Mouse (Mus musculus): ENCODE data around the gene Igf1r. TPM values are rescaled to one million over a fixed set of nuclear protein-coding genes. Genes with fewer than 3 reads are reported as not detected.

The Igf1r gene
- polyA plus RNA-seq, 1 experiment = 30.8 TPM

DNA sequence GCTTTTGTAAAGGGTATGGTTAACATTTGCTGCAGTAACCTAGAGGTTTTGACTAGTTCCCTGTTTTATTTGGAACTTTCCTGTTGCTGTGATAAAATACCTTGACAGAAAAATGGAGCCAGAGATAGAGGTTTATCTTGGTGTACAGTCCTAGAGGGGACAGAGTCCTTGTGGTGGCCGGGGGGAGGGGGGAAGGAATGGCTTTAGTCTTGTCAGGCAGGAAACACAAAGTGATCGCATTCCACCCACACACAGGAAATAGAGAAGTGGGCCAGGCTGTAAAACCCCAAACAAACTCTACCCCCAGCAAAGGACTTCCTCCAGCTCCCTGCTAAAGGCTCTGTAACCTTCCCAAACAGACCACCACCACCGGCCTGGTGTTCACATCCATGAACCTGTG is 211.4 kb downstream of the Igf1r start:
- no peak for DNase-seq (ENCODE audit: low read depth)

DNA sequence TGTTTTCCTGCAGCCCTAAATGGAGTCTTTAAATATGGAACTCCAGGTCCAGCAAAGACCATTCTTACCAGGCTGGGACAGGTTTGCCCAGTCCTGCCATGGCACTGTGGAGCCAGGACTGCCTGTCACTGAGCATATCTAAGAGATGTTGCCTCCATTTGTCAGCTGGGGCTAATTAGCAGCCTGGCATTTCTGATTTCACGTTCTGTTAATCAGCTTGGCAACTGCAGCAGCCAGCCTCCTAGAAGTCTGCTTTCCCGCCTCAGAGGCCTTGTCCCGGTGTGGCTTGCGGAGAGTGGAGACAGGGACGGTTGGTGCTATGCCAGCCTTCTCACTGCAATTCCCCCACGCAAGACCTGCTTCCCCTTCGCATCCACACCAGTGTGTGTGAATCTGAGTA is 220.1 kb downstream of the Igf1r start:
- no peak for DNase-seq (ENCODE audit: low read depth)

DNA sequence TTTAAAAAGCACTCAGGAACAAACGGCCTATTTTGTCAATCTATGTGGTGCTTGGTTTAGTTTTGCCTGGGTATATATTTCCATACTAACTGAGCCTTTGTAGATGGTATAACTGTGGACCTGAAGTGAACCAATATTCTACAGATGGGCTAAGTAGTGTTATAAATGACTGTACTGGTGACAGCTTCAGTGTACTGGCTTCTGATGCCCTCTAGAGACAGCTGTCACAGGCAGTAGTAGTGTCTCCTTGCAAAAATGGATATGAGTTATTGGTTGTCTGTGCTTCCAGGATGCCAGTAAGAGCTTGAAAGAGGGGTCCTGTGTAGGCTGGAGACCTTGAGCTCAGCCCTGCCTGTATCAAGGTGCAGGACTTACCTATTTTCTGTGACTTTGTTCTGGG is 227.0 kb downstream of the Igf1r start:
- DNase-seq (ENCODE audit: low read depth) = no peak

DNA sequence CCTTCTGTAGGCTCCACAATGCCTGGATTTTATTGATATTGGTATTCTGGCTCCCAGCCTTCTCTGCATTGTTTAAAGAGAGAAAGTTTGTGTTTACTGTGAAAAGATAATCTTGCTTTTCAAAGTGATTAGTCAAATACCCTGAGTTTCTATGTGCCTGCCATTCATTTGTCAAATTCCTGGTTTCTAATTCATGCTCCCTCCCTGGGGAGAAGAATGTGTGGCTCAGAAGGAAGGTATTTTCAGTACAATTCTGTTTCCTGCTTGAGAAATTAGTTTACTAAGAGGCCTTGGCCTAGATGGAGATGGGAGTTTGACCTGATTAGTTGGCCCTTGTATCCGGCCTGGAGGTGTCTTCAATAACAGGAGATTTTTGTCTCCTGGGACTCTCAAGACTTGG is 228.5 kb downstream of the Igf1r start:
- no peak for DNase-seq (ENCODE audit: low read depth)

DNA sequence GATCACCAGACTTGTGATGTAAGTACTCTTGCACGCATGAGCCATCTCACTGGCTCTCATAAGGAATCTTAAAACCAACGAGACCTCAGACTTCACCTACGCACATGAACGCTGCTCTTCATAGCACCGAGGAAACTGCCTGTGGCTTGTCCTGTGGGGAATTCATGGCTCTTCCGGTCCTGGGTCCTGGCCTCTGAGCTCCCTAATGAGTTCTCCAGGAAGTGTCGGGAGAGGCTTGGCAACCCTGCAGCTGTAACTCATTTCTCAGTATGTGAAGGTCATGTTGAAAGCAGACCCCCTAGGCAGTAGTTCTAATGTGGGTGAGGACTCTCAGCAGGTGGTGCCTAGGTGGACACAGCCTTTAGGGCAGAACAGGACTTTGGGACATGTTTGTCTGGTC is 229.4 kb downstream of the Igf1r start:
- no peak for DNase-seq (ENCODE audit: low read depth)

DNA sequence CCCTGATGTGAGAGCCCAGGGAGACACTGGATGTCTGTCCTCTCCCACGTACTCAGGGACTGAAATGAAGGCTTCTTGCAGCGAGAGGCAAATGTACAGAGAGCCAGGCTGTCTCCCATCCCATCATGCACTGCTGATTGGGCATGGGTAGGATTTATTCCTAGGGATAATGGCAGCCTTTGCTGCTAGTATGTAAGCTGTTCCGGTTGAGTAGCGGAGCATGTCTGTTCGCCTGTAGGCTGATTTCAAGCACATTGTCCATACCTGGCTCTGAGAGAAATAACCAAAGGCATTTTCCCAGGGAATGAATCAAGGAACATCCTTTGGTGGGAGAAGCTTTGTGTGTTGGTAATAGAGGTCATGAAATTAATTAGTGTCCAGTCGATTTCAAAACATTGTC is 230.1 kb downstream of the Igf1r start:
- DNase-seq (ENCODE audit: low read depth) = no peak

DNA sequence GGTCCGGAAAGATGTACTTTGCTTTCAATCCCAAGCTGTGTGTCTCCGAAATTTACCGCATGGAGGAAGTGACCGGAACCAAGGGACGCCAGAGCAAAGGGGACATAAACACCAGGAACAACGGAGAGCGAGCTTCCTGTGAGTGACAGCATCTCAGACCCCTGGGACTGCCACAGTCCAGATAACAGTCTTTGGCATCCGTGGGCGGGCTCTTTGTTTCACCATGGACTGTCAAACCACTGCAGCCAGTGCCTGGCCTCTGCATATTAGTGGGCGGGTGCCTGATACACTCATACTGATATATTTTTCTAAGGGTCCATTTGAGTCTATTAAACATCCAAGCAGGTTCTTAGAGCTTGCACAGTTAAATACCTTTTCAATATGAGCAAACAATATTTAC is 230.8 kb downstream of the Igf1r start:
- no peak for DNase-seq (ENCODE audit: low read depth)

DNA sequence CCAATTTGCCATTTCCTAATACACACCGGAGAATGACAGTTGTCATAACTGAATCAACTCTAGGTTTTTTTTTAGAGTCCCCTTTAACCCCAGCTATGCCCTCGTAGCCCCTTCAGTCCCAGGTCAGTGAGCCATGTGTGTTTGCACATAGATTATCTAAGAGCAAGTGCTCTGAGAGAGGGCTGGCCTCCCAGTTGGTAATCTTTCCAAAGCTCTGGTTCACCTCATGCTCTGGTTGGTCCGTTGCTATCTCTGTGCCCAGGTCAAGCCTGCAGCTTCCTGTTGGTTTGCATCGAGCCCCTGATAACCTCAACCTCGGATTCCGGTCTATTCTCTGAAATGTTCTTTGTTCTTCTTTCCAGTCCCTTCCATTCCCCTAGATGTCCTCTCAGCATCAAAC is 236.6 kb downstream of the Igf1r start:
- DNase-seq (ENCODE audit: low read depth) = no peak

DNA sequence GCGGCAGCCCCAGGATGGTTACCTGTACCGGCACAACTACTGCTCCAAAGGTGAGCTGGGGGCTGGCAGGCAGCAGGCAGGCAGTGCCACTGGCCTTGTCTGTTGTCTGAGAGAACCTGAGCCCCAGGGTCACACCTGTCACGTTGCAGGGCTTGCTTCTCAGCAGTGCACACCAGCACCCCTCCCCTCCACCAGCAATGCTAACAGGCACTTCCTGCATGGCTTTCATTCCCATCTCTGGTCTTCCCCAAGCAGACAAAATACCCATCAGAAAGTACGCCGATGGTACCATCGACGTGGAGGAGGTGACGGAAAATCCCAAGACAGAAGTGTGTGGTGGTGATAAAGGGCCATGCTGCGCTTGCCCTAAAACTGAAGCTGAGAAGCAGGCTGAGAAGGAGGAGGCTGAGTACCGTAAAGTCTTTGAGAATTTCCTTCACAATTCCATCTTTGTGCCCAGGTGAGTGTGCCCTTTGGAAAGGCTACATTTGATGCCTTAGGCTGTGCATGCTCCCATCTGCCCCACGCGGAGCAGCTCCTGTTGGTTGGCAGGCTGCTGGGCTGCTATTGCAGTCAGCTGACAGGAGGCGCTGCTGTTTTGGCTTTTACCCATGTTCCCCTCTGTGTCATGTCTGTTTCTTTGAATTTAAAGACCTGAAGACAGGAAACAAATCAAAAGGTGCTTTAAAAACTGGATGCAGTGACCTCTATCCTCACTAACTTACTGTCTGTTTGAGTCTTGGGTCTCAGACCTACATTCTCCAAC is 237.2 kb downstream of the Igf1r start:
- no peak for DNase-seq (ENCODE audit: low read depth)

DNA sequence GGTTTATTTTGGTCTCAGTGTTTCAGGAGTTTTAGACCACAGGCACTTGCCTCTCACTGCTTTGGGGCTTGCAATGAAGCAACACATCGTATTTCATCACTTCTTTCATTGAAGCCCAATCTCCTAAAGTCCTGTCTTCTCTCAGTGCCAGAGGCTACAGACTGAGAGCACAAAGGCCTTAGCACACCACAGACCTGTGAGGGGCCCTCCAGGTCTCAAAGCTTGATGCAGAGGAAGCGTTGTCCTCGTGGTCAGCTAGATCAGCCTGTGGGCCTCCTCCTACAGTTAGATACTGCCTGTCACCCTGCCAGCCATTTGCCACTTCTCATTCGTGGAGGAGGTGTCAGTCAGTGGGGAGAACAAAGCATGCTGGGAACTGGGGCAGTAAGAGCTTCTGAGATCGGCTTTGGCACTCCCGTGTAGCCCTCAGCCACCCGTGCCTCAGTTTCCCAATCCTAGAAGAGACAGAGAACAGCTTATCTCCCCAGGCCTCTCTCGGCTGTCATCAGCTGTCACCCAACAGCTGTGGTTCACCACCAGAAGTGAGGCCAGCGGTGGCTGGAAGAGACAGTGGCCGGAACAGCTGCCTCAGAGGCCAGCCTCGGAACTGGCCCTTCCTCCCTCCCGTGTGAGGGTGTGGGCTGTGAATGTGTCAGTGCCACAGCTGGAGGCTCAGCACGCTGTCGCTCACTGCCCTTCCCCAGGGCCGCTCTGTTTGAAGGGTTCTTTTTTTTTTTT is 241.5 kb downstream of the Igf1r start:
- no peak for DNase-seq (ENCODE audit: low read depth)

DNA sequence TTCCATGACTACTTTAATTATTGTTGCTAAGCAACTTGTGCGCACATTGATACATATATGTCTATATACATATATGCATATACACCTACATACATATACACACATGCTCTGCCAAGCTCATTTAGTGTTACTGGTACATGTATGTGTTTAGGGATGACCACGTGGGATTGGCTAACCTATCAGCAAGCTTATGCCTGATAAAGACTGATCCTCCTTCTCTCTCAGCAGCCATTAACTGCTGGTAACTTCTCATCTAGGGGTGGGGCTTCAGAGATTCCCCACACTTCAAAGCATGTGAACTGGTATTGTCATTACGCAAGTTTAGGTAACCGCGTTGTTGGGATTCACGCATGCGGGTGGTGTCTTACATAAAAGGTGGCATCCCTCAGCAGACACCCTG is 247.0 kb downstream of the Igf1r start:
- no peak for DNase-seq (ENCODE audit: low read depth)

DNA sequence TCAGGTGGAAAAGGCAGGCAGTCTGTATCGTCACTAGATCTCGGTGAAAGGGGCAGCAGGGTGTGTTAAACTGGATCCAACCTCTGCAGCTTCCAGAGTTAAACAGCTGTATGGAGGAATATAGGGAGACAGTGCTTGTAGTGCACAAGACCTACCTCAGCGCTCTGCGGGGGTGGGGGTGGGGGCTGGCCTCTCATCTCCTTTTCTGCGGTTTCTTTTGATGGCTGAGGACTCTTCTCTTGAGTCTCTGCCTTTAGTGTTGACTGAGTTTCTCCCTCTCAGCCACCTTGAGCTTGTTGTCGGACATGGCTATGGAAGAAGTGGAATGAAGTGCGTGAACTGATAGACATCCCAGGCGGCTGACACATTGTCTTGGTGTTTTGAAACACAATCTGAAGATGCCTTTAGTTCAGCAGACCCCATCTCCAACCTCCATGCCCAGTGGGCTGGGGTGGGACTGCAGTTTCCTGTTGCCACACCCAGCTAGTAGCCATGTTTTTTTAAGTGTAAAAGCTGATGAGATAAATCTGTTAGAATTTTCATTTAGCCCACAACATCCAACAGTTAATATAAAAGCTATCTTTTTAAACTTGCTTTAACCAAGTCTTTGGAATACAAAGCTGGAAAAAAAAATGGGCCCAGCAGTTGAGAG is 253.3 kb downstream of the Igf1r start:
- DNase-seq (ENCODE audit: low read depth) = no peak

DNA sequence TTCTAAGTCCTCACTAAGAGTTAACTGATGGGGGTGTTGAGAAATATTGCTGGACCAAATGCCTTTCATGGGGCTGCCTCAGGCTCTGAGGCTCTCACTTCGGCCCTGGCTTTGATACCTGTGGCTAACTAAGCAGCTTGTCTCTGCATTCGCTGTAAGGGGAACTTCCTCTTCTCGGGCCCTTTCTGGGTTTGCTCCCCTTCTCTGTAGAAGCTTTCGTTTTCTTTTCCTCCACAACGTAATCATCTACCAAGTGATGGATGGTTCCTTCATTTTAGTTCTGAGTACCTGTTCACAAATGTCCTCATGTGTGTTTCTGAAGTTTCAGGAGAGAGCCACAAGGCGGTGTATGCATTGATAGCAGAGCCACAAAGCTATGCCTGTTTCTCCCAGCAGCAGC is 256.4 kb downstream of the Igf1r start:
- no peak for DNase-seq (ENCODE audit: low read depth)

DNA sequence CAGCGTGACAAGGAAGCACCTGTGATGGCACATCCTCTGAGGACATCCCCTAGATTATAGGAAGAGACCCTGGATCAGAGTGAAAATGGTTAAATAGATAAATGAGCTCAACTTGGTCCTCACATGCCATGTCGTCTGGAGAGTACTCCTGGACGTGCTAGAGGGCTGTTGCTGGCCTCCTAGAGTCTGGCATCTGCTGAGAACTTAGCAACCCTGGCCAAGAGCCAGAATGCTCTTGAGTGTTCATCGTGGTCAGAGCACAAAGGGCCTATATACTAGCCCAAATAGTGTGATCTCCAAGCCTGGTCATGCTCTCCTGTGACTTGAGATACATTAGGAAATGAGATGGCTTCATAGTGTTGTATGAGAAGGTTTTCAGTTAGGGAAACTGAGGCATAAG is 257.8 kb downstream of the Igf1r start:
- DNase-seq (ENCODE audit: low read depth) = no peak

DNA sequence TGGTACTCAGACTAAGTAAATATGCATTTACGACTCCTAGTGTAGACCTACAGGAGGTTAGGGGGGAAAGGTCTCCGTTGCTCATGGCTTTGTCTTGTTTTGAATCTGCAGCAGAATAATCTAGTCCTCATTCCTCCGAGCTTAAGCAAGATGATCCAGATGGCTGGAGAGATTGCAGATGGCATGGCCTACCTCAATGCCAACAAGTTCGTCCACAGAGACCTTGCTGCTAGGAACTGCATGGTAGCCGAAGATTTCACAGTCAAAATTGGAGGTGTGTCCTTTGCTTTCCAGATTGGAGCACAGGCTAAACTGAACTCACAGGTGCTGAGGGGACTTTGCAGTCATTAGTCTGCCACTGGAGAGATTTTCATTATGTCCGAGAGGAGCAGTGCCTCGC is 259.3 kb downstream of the Igf1r start:
- no peak for DNase-seq (ENCODE audit: low read depth)

DNA sequence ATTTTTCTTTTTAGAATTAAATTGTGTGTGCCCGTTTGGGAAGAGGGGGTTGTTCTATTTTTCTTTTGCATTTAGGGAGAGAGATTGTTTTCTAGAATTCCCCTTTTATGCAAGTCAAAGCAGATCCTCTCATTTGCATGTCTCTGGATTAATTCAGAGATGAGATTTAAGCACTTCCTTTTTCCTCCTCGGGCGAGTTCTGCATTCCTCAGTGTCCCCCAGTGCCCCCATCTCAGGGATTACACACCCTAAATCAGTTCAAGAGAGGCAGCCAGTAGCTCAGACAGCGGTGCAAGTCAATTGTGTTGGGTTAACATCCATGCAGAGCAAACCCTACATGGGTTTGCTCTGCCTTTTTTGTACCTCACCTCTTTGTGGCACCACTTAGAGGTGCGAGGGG is 261.2 kb downstream of the Igf1r start:
- no peak for DNase-seq (ENCODE audit: low read depth)

DNA sequence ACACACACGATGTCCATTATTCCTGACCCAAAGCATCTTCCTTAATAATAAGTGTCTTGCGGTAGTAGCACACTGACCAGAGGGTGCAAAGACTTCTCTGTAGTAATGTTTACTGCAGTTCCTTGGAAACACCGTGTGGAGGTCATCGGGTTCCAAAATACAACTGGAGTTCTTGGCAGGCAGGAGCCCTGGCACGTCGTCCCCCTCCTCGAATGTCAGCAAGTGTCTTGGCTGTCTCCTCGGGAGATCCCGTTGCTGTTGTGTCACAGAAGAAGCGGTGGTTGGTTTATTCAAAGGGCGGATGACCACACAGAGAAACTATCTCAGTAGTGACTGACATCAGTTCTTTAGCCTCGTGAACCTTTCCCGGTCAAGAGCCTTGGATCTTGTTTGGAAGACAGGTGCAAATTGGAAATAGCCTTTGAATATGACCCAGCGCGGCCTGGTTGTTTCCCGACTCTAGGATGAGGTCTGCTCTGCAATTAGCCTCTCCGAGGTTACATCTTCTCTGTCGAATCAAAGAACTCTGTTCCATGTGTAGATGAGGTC is 263.0 kb downstream of the Igf1r start:
- DNase-seq (ENCODE audit: low read depth) = no peak

DNA sequence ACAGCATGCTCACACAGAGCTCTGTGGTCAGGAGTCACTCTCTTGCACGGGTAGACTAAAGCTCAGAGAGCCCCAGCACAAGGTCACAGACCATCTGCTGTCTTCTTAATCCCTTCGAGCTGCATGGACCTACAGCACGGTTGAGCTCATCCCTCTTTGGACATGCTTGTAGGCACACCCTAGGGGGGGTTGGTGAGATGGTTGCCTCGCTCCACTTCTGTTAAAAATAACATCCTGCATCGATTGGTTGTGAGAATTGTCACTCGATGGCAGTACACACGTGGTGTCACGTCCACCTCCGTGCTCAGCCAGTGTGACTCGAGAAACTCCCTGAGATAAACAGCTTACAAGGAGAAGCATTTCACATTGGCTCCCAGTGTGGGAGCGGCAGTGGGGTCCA is 266.3 kb downstream of the Igf1r start:
- no peak for DNase-seq (ENCODE audit: low read depth)

DNA sequence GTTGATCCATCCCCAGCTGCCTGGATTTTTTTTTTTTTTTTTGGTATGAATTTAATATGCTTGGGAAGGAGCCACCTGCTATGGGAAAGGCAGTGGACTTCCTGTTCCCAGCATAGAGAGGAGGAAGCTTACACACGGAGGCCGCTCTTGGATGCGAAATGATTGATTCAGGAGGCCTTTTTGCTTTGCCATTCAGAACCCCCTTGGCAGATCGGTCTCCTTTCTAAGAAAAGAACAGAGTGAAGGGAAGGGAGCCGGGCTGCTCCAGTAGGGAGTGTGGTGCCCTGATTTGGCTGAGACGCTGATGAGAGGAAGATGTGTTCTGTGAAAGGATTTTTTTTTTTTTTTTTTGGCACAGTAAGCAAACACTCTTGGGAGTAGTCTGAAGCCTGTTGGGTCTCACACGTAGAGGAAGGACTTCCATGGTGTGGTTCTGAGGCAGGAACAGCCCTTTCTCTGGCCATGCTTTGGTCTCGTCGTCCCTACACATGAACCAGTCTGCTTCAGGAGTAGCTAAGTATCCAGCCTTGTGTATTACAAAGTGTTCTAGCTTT is 269.1 kb downstream of the Igf1r start:
- no peak for DNase-seq (ENCODE audit: low read depth)

DNA sequence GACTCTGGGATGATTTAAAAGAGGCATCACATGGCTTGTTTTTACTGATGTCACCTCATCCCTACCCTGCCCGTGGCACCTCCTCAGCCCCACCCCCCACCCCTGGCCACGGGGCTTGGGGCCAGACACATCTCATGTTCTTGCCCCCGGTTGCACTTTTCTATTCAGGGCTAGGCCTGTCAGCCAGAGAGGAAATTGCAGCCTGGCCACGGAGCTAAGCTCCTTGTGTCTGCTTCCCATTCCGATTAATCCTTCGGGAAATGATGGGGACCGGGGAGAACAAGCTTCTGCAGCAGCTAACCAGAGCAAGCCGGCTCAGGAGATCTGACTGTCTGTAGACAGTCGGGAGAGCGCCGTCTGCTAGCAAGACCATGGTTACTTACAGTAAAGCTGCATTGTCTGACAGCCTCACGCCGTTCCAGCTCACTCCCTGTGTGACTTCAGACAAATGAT is 270.8 kb downstream of the Igf1r start:
- DNase-seq (ENCODE audit: low read depth) = no peak

DNA sequence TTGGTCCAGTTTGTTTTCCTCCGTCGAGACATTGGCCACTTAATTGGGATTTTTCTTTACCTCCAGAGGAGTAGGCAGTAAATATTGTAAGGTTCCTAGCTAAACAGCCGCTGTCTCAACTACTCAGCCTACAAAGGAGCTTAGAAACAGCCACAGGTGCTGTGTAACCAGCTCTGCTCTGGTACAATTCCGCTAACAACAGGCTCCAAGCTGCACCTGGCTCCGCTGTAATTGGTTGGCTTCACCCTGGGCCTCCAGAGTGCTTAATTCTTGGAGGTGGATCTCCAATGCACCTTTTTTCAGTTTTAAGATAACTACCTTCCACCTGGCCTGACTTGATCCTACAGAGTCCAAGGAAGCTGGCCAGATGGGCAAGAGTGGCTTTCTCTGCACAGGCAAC is 271.4 kb downstream of the Igf1r start:
- DNase-seq (ENCODE audit: low read depth) = no peak

DNA sequence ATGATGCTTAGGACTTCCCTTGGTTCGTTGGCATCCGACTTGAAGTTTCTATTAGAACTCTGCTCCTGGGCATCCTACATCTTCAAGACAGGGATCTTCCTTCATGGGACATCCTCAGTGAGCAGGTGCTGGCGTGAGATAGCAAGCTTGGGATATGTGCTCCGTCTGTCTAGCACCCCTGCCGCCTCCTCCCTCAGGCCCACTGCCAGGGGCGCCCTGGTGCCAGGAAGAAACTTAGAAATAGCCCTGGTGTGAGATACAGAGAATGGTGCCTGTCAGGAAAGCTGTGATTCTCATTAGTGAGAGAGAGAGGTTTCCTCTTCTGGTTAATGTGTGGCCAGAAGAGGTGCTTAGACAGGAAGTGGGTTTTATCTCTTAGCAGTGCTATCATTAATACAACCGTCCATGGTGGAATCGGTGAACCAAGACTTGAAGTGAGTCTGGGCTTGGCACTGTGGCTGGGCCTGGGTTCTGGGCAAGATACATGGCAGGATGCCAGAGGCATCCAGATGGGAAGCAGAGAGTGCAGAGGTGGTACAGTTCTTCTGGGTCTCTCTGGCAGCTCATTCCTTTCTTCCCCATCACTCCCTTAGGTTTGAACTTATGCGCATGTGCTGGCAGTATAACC is 272.9 kb downstream of the Igf1r start:
- DNase-seq (ENCODE audit: low read depth) = no peak
